Mouse (Mus musculus) heart, postnatal 14 days (tissue): Measurements from ENCODE around the gene Elmo3. TPM values are rescaled to one million over a fixed set of nuclear protein-coding genes. Genes with fewer than 3 reads are reported as not detected.

ENCODE experiments used
- DNase-seq, 2 experiments: peaks; one replicate each; pipeline ENCODE4 v3.0.0; 2021 to 2022
- intact Hi-C: fragments of 180-260 bp; cut with DNase I; formaldehyde crosslinking; loops from one replicate; pipeline ENCODE4 v1.15.1; 2025
- microRNA-seq, 2 experiments: library from miRNA; unstranded; fragments of <30 nt; microRNA quantifications; one replicate each; pipeline ENCODE4 v1.2.0; 2021 to 2022
- total RNA-seq, 2 experiments: library from RNA; stranded (reverse); gene quantifications; 2 replicates each; pipeline ENCODE4 v1.2.3; 2021

Elmo3 gene
- total RNA-seq, 2 experiments from 2014 or later, result 0.86 to 1.2 TPM

GRCm38 (mm10) chr8:105347428-105348221 is 42.2 kb downstream of the Elmo3 start, which contains the start of gene Fhod1:
TSS of gene Fhod1 (minus strand) at chr8:105347953.
- peak; percentile 93 to 94 for DNase-seq
- intact Hi-C loops, result no loop called here

GRCm38 (mm10) chr8:105348450-105349095 is 43.2 kb downstream of the Elmo3 start, which contains the start of gene Slc9a5:
TSS of gene Slc9a5 (plus strand) at chr8:105348843.
- intact Hi-C loops, result no loop called here
- peak; percentile 44 to 54 for DNase-seq

- intact Hi-C loops, result no loop called here
- DNase-seq, result peak; percentile 31 to 32
Observed at GRCm38 (mm10) chr8:105349096-105349771, 43.8 kb downstream of the Elmo3 start.

- intact Hi-C loops, result no loop called here
- no peak for DNase-seq
Observed at GRCm38 (mm10) chr8:105350186-105350585, 44.8 kb downstream of the Elmo3 start.

GRCm38 (mm10) chr8:105353583-105354135 is 48.3 kb downstream of the Elmo3 start:
- no peak for DNase-seq
- intact Hi-C loops, result no loop called here

- intact Hi-C loops, result no loop called here
- no peak for DNase-seq
Observed at GRCm38 (mm10) chr8:105354549-105354948, 49.1 kb downstream of the Elmo3 start.

- peak; percentile 39 to 53 for DNase-seq
- intact Hi-C loops, result no loop called here
Observed at GRCm38 (mm10) chr8:105355179-105356024, 50.0 kb downstream of the Elmo3 start.

GRCm38 (mm10) chr8:105356681-105357080 is 51.3 kb downstream of the Elmo3 start:
- intact Hi-C loops, result no loop called here
- DNase-seq, result no peak

GRCm38 (mm10) chr8:105359208-105359607 is 53.8 kb downstream of the Elmo3 start:
- intact Hi-C loops, result loop anchor here (2.0 kb wide), 1 partner anchor 38 kb away; no protein-coding TSS in a partner anchor
- DNase-seq, result no peak

GRCm38 (mm10) chr8:105359646-105360045 is 54.2 kb downstream of the Elmo3 start:
- intact Hi-C loops, result loop anchor here (2.0 to 5.0 kb wide), 2 partner anchors 37 to 118 kb away; no protein-coding TSS in a partner anchor
- DNase-seq, result no peak

Small RNAs within 50 kb of the gene (microRNA-seq; reads per million reads assigned to microRNA genes)
- 0 reads per million in 2 experiments for gene Gm27320
- gene Mir328, result 1,532 to 10,548 reads per million in 2 experiments

Other genes starting within 250 kb of the Elmo3 start
- gene Ces3b, start 221.8 kb upstream of the Elmo3 start, total RNA-seq, result not detected
- not detected for gene Ces4a, start 173.8 kb upstream of the Elmo3 start, total RNA-seq
- gene Cbfb, start 134.9 kb upstream of the Elmo3 start, total RNA-seq, result 10 to 100 TPM; 24.4 to 27.9 TPM
- 10 to 100 TPM; 16.7 to 22.0 TPM for gene D230025D16Rik, start 80.5 kb upstream of the Elmo3 start, total RNA-seq
- gene B3gnt9, start 50.4 kb upstream of the Elmo3 start, total RNA-seq, result 1 to 10 TPM; 5.1 to 5.6 TPM
- 1 to 10 TPM; 6.3 to 7.2 TPM for gene Tradd, start 41.0 kb upstream of the Elmo3 start, total RNA-seq
- 1 to 10 TPM; 2.4 to 3.1 TPM for gene Fbxl8, start 41.0 kb upstream of the Elmo3 start, total RNA-seq
- gene Hsf4, start 35.8 kb upstream of the Elmo3 start, total RNA-seq, result under 1 TPM; 0.73 to 0.96 TPM
- 10 to 100 TPM; 17.9 to 19.0 TPM for gene Nol3, start 29.5 kb upstream of the Elmo3 start, total RNA-seq
- gene 4931428F04Rik, start 15.7 kb upstream of the Elmo3 start, total RNA-seq, result 1 to 10 TPM; 1.5 to 3.2 TPM
- 1 to 10 TPM; 8.5 to 8.6 TPM for gene Exoc3l, start 9.5 kb upstream of the Elmo3 start, total RNA-seq
- 10 to 100 TPM; 21.9 to 24.8 TPM for gene E2f4, start 7.9 kb upstream of the Elmo3 start, total RNA-seq
- 1 to 10 TPM; 1.7 to 1.9 TPM for gene Lrrc29, start 20.7 kb downstream of the Elmo3 start, total RNA-seq
- 10 to 100 TPM; 23.3 to 29.6 TPM for gene Tmem208, start 20.8 kb downstream of the Elmo3 start, total RNA-seq
- gene Fhod1, start 42.4 kb downstream of the Elmo3 start, total RNA-seq, result 1 to 10 TPM; 9.2 to 9.4 TPM
- gene Slc9a5, start 43.2 kb downstream of the Elmo3 start, total RNA-seq, result under 1 TPM; 0.83 to 0.86 TPM
- not detected for gene Plekhg4, start 67.7 kb downstream of the Elmo3 start, total RNA-seq
- not detected for gene Kctd19, start 107.9 kb downstream of the Elmo3 start, total RNA-seq
- under 1 TPM; 0.68 to 0.86 TPM for gene Lrrc36, start 108.0 kb downstream of the Elmo3 start, total RNA-seq
- gene Tppp3, start 165.9 kb downstream of the Elmo3 start, total RNA-seq, result 10 to 100 TPM; 47.7 to 50.1 TPM
- gene Zdhhc1, start 191.3 kb downstream of the Elmo3 start, total RNA-seq, result 10 to 100 TPM; 14.9 to 16.3 TPM
- 1 to 10 TPM in 1 of 2 experiments, under 1 TPM in 1; 0.53 to 1.0 TPM for gene Hsd11b2, start 213.2 kb downstream of the Elmo3 start, total RNA-seq